Mouse (Mus musculus) limb, embryonic 14.5 days (tissue): ENCODE measurements at regions not wholly inside any gene's neighbourhood (a gene's known extent, or its start where the extent isn't known, plus 50 kb on each side); places are given as distances from the start of the nearest gene placed in this dataset.

ENCODE experiments used
- ATAC-seq: fragments of 200-750 bp; cut with Nextera tagmentation; 2 replicates; pipeline ENCODE4 v1.8.0; 2017; ENCODE audit warnings: low read depth, moderate number of reproducible peaks, moderate TSS enrichment; ENCODE audit not compliant: low FRiP score
- DNase-seq: peaks from one replicate; pipeline ENCODE4 v3.0.0-alpha.2; 2015; ENCODE audit warnings: low spot score
- H3K27ac ChIP-seq: fragments of 300-500 bp; sonication (generic); replicated peaks from 2 replicates; pipeline ENCODE4 v1.5.1; 2014; ENCODE audit warnings: low read depth, mild to moderate bottlenecking, low read length, moderate library complexity, mixed read lengths
- H3K27me3 ChIP-seq: fragments of 300-500 bp; sonication (generic); 2 replicates; pipeline ENCODE4 v1.6.1; 2014; ENCODE audit warnings: low read length, mixed read lengths; ENCODE audit not compliant: control insufficient read depth, insufficient read depth
- H3K36me3 ChIP-seq: fragments of 300-500 bp; sonication (generic); 2 replicates; pipeline ENCODE4 v1.6.1; 2014; ENCODE audit warnings: mild to moderate bottlenecking, low read length, moderate library complexity, mixed read lengths; ENCODE audit not compliant: control insufficient read depth, insufficient read depth
- H3K4me1 ChIP-seq: fragments of 300-500 bp; sonication (generic); 2 replicates; pipeline ENCODE4 v1.6.1; 2014; ENCODE audit warnings: antibody characterized with exemption, low read length, mixed read lengths; ENCODE audit not compliant: control insufficient read depth, insufficient read depth
- H3K4me2 ChIP-seq: fragments of 300-500 bp; sonication (generic); replicated peaks from 2 replicates; pipeline ENCODE4 v1.6.1; 2014; ENCODE audit warnings: low read depth, mild to moderate bottlenecking, low read length, moderate library complexity; ENCODE audit not compliant: severe bottlenecking
- H3K4me3 ChIP-seq: fragments of 300-500 bp; sonication (generic); replicated peaks from 2 replicates; pipeline ENCODE4 v1.5.1; 2014; ENCODE audit warnings: low read length
- H3K9ac ChIP-seq: fragments of 300-500 bp; sonication (generic); 2 replicates; pipeline ENCODE4 v1.6.1; 2014; ENCODE audit warnings: mild to moderate bottlenecking, low read depth, low read length, moderate library complexity; ENCODE audit not compliant: severe bottlenecking
- H3K9me3 ChIP-seq: fragments of 300-500 bp; sonication (generic); 2 replicates; pipeline ENCODE4 v1.6.1; 2016; ENCODE audit warnings: low read length; ENCODE audit not compliant: control insufficient read depth
- POLR2A ChIP-seq: fragments of 200-500 bp; IDR thresholded peaks from 2 replicates; pipeline ENCODE4 v1.8.0; 2012; ENCODE audit warnings: inconsistent platforms, mild to moderate bottlenecking, moderate library complexity, borderline replicate concordance; ENCODE audit not compliant: insufficient read depth, insufficient read length; ENCODE audit errors: extremely low read depth
- WGBS: fragments of 180-500 bp; shearing (Covaris S2); extraction: QIAGEN DNeasy Blood & Tissue Kit; methylation state at CpG from one replicate; pipeline ENCODE4 v1.1.7; 2014; 5-methylcytosine and 5-hydroxymethylcytosine counted together

- ATAC-seq = no peak
- H3K27ac ChIP-seq = no peak overlapping the region
- WGBS = 86% methylated on average over 7 of the region's 7 CpGs
- H3K9me3 ChIP-seq = no peaks in the 10 kb centered on the region
- no peaks in the 10 kb centered on the region for H3K4me1 ChIP-seq
- H3K4me3 ChIP-seq = no peak overlapping the region
- H3K4me2 ChIP-seq = no peak overlapping the region
- TF ChIP-seq POLR2A = no peak
- no peaks in the 10 kb centered on the region for H3K27me3 ChIP-seq
- no peak overlapping the region for H3K9ac ChIP-seq
- DNase-seq = no peak
- H3K36me3 ChIP-seq = no peaks in the 10 kb centered on the region
These were observed 104.4 kb downstream of the Ttc32 start for GRCm38 (mm10) chr12:9133890-9134870.

DNA sequence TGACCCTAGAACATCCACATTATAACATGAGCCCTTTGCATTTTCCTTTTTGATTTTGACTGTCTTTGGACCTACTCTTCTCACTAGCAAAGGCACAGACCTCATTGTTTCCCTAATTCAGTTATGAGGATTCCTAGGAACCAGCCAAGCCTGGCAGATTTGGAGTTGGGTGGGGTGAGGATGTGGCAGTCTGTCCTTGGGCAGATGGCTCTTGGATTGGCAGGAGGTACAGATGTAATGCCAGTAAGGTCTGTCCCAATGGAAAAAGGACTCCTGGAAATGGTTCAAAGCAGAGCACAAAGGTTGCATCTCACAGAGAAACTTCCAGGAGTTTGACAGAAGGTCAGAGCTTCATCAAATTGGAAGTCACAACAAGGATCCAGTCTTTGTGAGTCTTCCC, 121.2 kb downstream of the Ttc32 start:
- no peak overlapping the region for H3K27ac ChIP-seq
- H3K27me3 ChIP-seq = no peaks in the 10 kb centered on the region
- no peaks in the 10 kb centered on the region for H3K36me3 ChIP-seq
- no peak for TF ChIP-seq POLR2A
- no peaks in the 10 kb centered on the region for H3K4me1 ChIP-seq
- H3K9me3 ChIP-seq = no peaks in the 10 kb centered on the region
- DNase-seq (no peak), ATAC-seq (no peak)
- H3K4me2 ChIP-seq = no peak overlapping the region
- H3K4me3 ChIP-seq = no peak overlapping the region
- no peak overlapping the region for H3K9ac ChIP-seq

GRCm38 (mm10) chr12:9151426-9151825, 121.6 kb downstream of the Ttc32 start:
- DNase-seq = no peak
- Histone ChIP-seq H3K4me2 (no peak overlapping the region), H3K9ac (no peak overlapping the region), H3K27me3 (no peaks in the 10 kb centered on the region), H3K27ac (no peak overlapping the region), H3K36me3 (no peaks in the 10 kb centered on the region), H3K4me1 (no peaks in the 10 kb centered on the region), H3K4me3 (no peak overlapping the region), H3K9me3 (no peaks in the 10 kb centered on the region)
- TF ChIP-seq POLR2A = no peak
- WGBS = 92% methylated on average over 1 of the region's 1 CpGs
- no peak for ATAC-seq

GRCm38 (mm10) chr12:9154491-9154890, 124.7 kb downstream of the Ttc32 start:
- Histone ChIP-seq H3K4me2 (no peak overlapping the region), H3K9ac (no peak overlapping the region), H3K9me3 (no peaks in the 10 kb centered on the region), H3K4me1 (no peaks in the 10 kb centered on the region), H3K4me3 (no peak overlapping the region), H3K27me3 (no peaks in the 10 kb centered on the region), H3K27ac (no peak overlapping the region), H3K36me3 (no peaks in the 10 kb centered on the region)
- TF ChIP-seq POLR2A = no peak
- WGBS = 80% methylated on average over 2 of the region's 2 CpGs
- no peak for ATAC-seq
- no peak for DNase-seq

GRCm38 (mm10) chr12:9156794-9157193, 127.0 kb downstream of the Ttc32 start:
- no peak for DNase-seq
- Histone ChIP-seq H3K27ac (no peak overlapping the region), H3K4me1 (no peaks in the 10 kb centered on the region), H3K4me2 (no peak overlapping the region), H3K9me3 (no peaks in the 10 kb centered on the region), H3K36me3 (no peaks in the 10 kb centered on the region), H3K9ac (no peak overlapping the region), H3K27me3 (no peaks in the 10 kb centered on the region), H3K4me3 (no peak overlapping the region)
- ATAC-seq = no peak
- TF ChIP-seq POLR2A = no peak
